Mouse (Mus musculus): Measurements from ENCODE around the gene Slc34a3. TPM values are rescaled to one million over a fixed set of nuclear protein-coding genes. Genes with fewer than 3 reads are reported as not detected.

Slc34a3 gene
- polyA plus RNA-seq, 1 experiment from 2014 or later = not detected

DNA sequence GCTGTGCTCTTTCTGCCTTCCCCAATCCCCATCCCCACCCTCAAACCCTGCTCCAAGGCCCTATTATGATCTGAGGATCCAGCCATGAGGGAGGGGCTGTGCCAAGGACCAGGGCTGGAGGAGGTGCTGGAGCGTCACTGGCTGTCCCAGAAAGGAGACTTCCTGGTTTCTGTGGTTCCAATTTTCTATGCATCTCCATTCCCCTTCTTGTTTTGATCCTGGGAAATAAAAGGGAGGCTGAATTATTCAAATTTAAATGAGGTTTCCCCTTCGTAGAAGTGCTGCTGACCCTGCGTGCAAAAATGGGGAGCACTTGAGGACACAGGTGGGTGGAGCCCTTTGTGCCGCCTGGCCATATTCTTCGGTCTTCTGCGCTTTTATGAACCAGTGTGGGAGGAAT lies 51.5 kb downstream of the Slc34a3 start:
- Histone ChIP-seq H3K27me3 (no peaks in the 10 kb centered on the region), H3K4me2 (replicated peaks) (peak overlapping the region; percentile 65), H3K9ac (replicated peaks) (peak overlapping the region; percentile 75), H3K36me3 (no peaks in the 10 kb centered on the region), H3K9me3 (no peaks in the 10 kb centered on the region), H3K4me1 (replicated peaks) (peaks cover 86% of the 10 kb centered on the region), H3K4me3 (replicated peaks) (peak overlapping the region; percentile 65), H3K27ac (peak overlapping the region; percentile 64)
- ATAC-seq = no peak
- WGBS = 0% methylated on average over 6 of the region's 6 CpGs

DNA sequence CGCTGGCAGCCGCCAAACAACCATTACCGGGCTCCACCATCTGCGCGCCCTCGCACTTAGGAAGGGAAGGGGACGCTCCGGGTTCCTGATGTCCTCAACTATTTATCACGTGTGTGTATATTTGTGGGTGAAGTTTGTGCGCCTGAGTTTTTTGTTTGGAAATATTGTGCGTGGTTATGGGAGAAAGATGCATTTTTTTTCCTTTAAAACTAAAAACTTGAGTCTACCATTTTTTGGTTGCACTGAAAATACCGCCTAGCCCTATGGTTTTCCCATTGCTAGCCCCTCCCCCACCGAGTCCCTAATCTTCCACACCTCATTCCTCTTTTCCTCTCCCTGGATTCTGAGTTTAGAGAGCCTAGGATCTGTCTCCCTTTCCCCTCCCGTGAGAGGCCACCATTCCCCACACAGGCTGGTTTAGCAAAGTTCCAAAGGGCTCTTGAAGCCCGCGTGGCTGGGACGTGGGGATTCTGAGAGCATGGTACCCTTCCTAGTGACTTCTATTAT lies 52.2 kb downstream of the Slc34a3 start:
- Histone ChIP-seq H3K9ac (replicated peaks) (peak overlapping the region; percentile 75), H3K36me3 (no peaks in the 10 kb centered on the region), H3K4me1 (replicated peaks) (peaks cover 93% of the 10 kb centered on the region), H3K27me3 (no peaks in the 10 kb centered on the region), H3K9me3 (no peaks in the 10 kb centered on the region), H3K4me3 (replicated peaks) (peak overlapping the region; percentile 65), H3K4me2 (replicated peaks) (peak overlapping the region; percentile 65), H3K27ac (peak overlapping the region; percentile 86)
- ATAC-seq = no peak
- WGBS = under 1% methylated on average over 17 of the region's 17 CpGs

DNA sequence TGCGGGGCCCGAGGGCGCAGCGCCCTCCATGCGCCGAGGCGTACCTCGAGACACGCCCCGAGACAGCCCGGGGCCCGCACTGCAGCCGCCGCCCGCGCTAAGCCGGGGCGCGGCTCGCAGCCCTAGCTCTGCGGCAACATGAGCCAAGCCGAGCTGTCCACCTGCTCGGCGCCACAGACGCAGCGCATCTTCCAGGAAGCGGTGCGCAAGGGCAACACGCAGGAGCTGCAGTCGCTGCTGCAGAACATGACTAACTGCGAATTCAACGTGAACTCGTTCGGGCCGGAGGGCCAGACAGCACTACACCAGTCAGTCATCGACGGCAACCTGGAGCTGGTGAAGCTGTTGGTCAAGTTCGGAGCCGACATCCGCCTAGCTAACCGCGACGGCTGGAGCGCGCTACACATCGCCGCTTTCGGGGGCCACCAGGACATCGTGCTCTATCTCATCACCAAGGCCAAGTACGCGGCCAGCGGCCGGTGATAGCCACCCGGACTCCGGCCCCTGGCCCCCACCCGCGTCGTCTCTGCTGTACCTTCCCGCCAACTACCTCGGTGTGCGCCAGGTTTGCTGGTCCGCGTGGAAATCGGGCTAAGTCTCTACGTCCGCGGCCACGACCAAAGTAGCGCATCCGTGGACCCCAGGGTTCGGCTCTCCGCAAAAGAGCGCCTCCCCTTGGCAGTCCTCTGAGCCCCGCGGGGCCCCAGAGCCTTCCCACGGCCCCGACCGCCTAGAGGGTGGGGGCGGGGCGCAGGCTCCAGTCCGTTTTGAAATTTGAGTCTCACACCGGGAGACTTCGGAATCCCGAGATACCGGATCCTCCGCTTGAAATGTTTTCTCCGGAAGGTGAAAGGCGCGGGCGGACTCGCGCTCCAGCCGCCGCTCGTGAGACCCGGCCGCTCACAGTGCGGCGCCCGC lies 52.9 kb downstream of the Slc34a3 start:
- WGBS = under 1% methylated on average over 100 of the region's 100 CpGs
- Histone ChIP-seq H3K4me2 (replicated peaks) (peak overlapping the region; percentile 65), H3K27ac (peak overlapping the region; percentile 86), H3K4me3 (replicated peaks) (peak overlapping the region; percentile 65), H3K9ac (replicated peaks) (peak overlapping the region; percentile 75), H3K4me1 (replicated peaks) (peaks cover 93% of the 10 kb centered on the region), H3K36me3 (no peaks in the 10 kb centered on the region), H3K27me3 (no peaks in the 10 kb centered on the region), H3K9me3 (no peaks in the 10 kb centered on the region)
- peak; percentile 37; the same call in 1 of the 2 replicates for ATAC-seq

DNA sequence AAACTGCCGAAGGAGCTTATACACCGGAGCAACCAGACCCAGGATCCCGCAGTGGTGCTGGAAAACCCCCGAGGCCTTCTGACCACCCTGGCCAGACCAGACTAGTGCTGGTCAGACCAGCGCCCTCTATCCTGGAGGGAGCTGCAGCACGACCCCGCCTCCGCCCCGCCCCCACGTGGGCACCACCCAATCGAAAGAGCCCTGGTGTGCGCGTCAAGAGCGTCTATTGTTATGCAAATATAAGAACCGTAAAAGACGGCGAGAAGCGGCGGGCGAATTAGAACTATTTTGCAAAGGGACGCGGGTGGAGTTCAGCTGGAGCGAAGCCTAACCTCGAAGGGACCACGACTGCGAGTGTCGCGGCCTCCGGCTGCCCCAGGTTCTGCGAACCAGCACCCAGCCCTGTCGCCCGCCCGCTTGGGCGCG lies 53.7 kb downstream of the Slc34a3 start, which contains the start of gene Nrarp:
Gene Nrarp (plus strand): TSS at position 281 of the 426 bp plus-strand sequence.
- Histone ChIP-seq H3K4me1 (replicated peaks) (peaks cover 93% of the 10 kb centered on the region), H3K9me3 (no peaks in the 10 kb centered on the region), H3K27ac (peak within 1 kb of the TSS; percentile 86), H3K4me2 (replicated peaks) (peak within 1 kb of the TSS; percentile 65), H3K36me3 (no peaks in the 10 kb centered on the region), H3K4me3 (replicated peaks) (peak within 1 kb of the TSS; percentile 65), H3K27me3 (0 out of 2 replicates have a peak, but pooled peaks cover 3% of the 10 kb centered on the region), H3K9ac (replicated peaks) (peak within 1 kb of the TSS; percentile 75)
- WGBS = 1% methylated on average over 32 of the region's 35 CpGs
- peak; percentile 87 for ATAC-seq

DNA sequence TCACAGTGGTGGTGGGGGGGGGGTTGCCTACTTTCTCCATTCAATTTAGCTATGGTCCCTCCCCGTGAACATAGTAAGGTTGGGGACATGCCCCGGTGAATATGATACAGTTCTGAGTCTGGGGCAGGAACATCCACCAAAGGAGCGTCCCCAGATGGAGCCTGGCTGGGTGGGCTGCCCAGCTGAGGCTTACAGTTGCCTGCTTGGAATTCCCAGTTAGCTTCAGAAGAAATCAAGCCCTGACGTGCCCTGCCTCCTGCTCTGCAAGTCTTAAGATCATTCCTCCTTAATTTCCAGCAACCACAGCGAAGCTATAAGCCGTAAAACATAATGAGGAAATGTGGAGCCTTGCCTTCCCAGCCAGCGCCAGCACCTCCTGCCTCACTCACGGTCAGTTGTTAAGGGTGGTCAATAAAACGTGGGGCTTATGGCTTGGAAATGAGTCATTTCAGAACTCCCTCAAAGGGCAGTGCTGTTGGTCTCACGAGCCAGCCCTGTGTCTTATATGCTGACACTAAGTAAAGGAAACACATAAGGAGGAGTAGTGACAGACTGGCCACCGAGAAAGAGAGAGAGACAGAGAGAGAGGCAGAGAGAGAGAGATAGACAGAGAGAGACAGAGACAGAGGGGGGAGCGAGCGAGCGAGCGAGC lies 54.5 kb downstream of the Slc34a3 start:
- peak overlapping the region; percentile 71 for H3K27ac ChIP-seq
- 35% methylated on average over 15 of the region's 15 CpGs for WGBS
- peaks cover 93% of the 10 kb centered on the region for H3K4me1 ChIP-seq (replicated peaks)
- peak overlapping the region; percentile 65 for H3K4me2 ChIP-seq (replicated peaks)
- H3K4me3 ChIP-seq (replicated peaks) = peak overlapping the region; percentile 65
- no peak for ATAC-seq
- no peaks in the 10 kb centered on the region for H3K9me3 ChIP-seq
- H3K27me3 ChIP-seq = 0 out of 2 replicates have a peak, but pooled peaks cover 4% of the 10 kb centered on the region
- peak overlapping the region; percentile 58 for H3K9ac ChIP-seq (replicated peaks)
- H3K36me3 ChIP-seq = no peaks in the 10 kb centered on the region

Other genes starting within 250 kb of the Slc34a3 start
- gene Nsmf, start 180.0 kb downstream of the Slc34a3 start, polyA plus RNA-seq (2015; fragmentation: Nextera tagmentation; extraction: Ambion mirVana) = 110 and 115 TPM in 2 replicates
- gene Entpd8, start 154.1 kb downstream of the Slc34a3 start, polyA plus RNA-seq (2015; fragmentation: Nextera tagmentation; extraction: Ambion mirVana) = not detected in 2 replicates
- gene Noxa1, start 139.2 kb downstream of the Slc34a3 start, polyA plus RNA-seq (2015; fragmentation: Nextera tagmentation; extraction: Ambion mirVana) = 0.16 TPM in 1 of 2 replicates, not detected in the other
- 26.8 and 33.9 TPM in 2 replicates for gene Nrarp, start 53.6 kb downstream of the Slc34a3 start, polyA plus RNA-seq (2015; fragmentation: Nextera tagmentation; extraction: Ambion mirVana)
- 1.1 and 1.2 TPM in 2 replicates for gene Tor4a, start 37.5 kb downstream of the Slc34a3 start, polyA plus RNA-seq (2015; fragmentation: Nextera tagmentation; extraction: Ambion mirVana)
- 113 and 117 TPM in 2 replicates for gene Nelfb, start 22.9 kb downstream of the Slc34a3 start, polyA plus RNA-seq (2015; fragmentation: Nextera tagmentation; extraction: Ambion mirVana)
- gene Stpg3, start 19.7 kb downstream of the Slc34a3 start, polyA plus RNA-seq (2015; fragmentation: Nextera tagmentation; extraction: Ambion mirVana) = not detected in 2 replicates
- 0.89 TPM in 1 of 2 replicates, not detected in the other for gene Fam166a, start 15.6 kb downstream of the Slc34a3 start, polyA plus RNA-seq (2015; fragmentation: Nextera tagmentation; extraction: Ambion mirVana)
- gene Tubb4b, start 9.7 kb downstream of the Slc34a3 start, polyA plus RNA-seq (2015; fragmentation: Nextera tagmentation; extraction: Ambion mirVana) = 362 and 392 TPM in 2 replicates
- not detected in 2 replicates for gene Rnf224, start 2.4 kb upstream of the Slc34a3 start, polyA plus RNA-seq (2015; fragmentation: Nextera tagmentation; extraction: Ambion mirVana)
- gene Rnf208, start 7.9 kb upstream of the Slc34a3 start, polyA plus RNA-seq (2015; fragmentation: Nextera tagmentation; extraction: Ambion mirVana) = 64.5 and 73.2 TPM in 2 replicates
- gene Cysrt1, start 8.1 kb upstream of the Slc34a3 start, polyA plus RNA-seq (2015; fragmentation: Nextera tagmentation; extraction: Ambion mirVana) = not detected in 2 replicates
- 4.9 and 5.1 TPM in 2 replicates for gene AL732309.1, start 12.5 kb upstream of the Slc34a3 start, polyA plus RNA-seq (2015; fragmentation: Nextera tagmentation; extraction: Ambion mirVana)
- gene Tmem203, start 21.1 kb upstream of the Slc34a3 start, polyA plus RNA-seq (2015; fragmentation: Nextera tagmentation; extraction: Ambion mirVana) = 18.6 and 19.6 TPM in 2 replicates
- 11.4 and 13.3 TPM in 2 replicates for gene Tprn, start 28.3 kb upstream of the Slc34a3 start, polyA plus RNA-seq (2015; fragmentation: Nextera tagmentation; extraction: Ambion mirVana)
- 205 and 216 TPM in 2 replicates for gene Ssna1, start 38.1 kb upstream of the Slc34a3 start, polyA plus RNA-seq (2015; fragmentation: Nextera tagmentation; extraction: Ambion mirVana)
- 147 and 149 TPM in 2 replicates for gene Anapc2, start 38.1 kb upstream of the Slc34a3 start, polyA plus RNA-seq (2015; fragmentation: Nextera tagmentation; extraction: Ambion mirVana)
- not detected in 2 replicates for gene Tmem210, start 53.8 kb upstream of the Slc34a3 start, polyA plus RNA-seq (2015; fragmentation: Nextera tagmentation; extraction: Ambion mirVana)
- gene Lrrc26, start 55.6 kb upstream of the Slc34a3 start, polyA plus RNA-seq (2015; fragmentation: Nextera tagmentation; extraction: Ambion mirVana) = 0.27 TPM in 1 of 2 replicates, not detected in the other
- gene Grin1, start 84.8 kb upstream of the Slc34a3 start, polyA plus RNA-seq (2015; fragmentation: Nextera tagmentation; extraction: Ambion mirVana) = 17.5 and 19.0 TPM in 2 replicates
- gene Man1b1, start 98.0 kb upstream of the Slc34a3 start, polyA plus RNA-seq (2015; fragmentation: Nextera tagmentation; extraction: Ambion mirVana) = 60.0 and 66.4 TPM in 2 replicates
- gene Dpp7, start 122.0 kb upstream of the Slc34a3 start, polyA plus RNA-seq (2015; fragmentation: Nextera tagmentation; extraction: Ambion mirVana) = 19.9 and 23.7 TPM in 2 replicates
- 3.9 and 4.4 TPM in 2 replicates for gene Uap1l1, start 131.3 kb upstream of the Slc34a3 start, polyA plus RNA-seq (2015; fragmentation: Nextera tagmentation; extraction: Ambion mirVana)
- 23.1 and 25.5 TPM in 2 replicates for gene Sapcd2, start 138.0 kb upstream of the Slc34a3 start, polyA plus RNA-seq (2015; fragmentation: Nextera tagmentation; extraction: Ambion mirVana)
- 0.62 and 1.0 TPM in 2 replicates for gene Entpd2, start 161.5 kb upstream of the Slc34a3 start, polyA plus RNA-seq (2015; fragmentation: Nextera tagmentation; extraction: Ambion mirVana)
- 380 and 389 TPM in 2 replicates for gene Npdc1, start 165.0 kb upstream of the Slc34a3 start, polyA plus RNA-seq (2015; fragmentation: Nextera tagmentation; extraction: Ambion mirVana)
- gene Fut7, start 188.9 kb upstream of the Slc34a3 start, polyA plus RNA-seq (2015; fragmentation: Nextera tagmentation; extraction: Ambion mirVana) = 0.49 TPM in 1 of 2 replicates, not detected in the other
- gene Abca2, start 194.3 kb upstream of the Slc34a3 start, polyA plus RNA-seq (2015; fragmentation: Nextera tagmentation; extraction: Ambion mirVana) = 10.2 and 11.1 TPM in 2 replicates
- 2.7 and 4.0 TPM in 2 replicates for gene Clic3, start 222.5 kb upstream of the Slc34a3 start, polyA plus RNA-seq (2015; fragmentation: Nextera tagmentation; extraction: Ambion mirVana)
- 85.7 and 92.1 TPM in 2 replicates for gene Paxx, start 226.7 kb upstream of the Slc34a3 start, polyA plus RNA-seq (2015; fragmentation: Nextera tagmentation; extraction: Ambion mirVana)
- 48.6 and 80.5 TPM in 2 replicates for gene Ptgds, start 235.7 kb upstream of the Slc34a3 start, polyA plus RNA-seq (2015; fragmentation: Nextera tagmentation; extraction: Ambion mirVana)

All from midbrain, embryonic 13.5 days (tissue).